Mouse (Mus musculus): ENCODE data around the gene Ppp1cc.
"Not testable (repeated sequence)": the region's sequence is repeated elsewhere in the genome, so short reads cannot be mapped to it uniquely, and the experiment has no call there.

Ppp1cc gene

GRCm38 (mm10) chr5:122212125-122212524 is 54.0 kb downstream of the Ppp1cc start:
- DNase-seq (ENCODE audit: low read depth, low spot score), result no peak

DNA sequence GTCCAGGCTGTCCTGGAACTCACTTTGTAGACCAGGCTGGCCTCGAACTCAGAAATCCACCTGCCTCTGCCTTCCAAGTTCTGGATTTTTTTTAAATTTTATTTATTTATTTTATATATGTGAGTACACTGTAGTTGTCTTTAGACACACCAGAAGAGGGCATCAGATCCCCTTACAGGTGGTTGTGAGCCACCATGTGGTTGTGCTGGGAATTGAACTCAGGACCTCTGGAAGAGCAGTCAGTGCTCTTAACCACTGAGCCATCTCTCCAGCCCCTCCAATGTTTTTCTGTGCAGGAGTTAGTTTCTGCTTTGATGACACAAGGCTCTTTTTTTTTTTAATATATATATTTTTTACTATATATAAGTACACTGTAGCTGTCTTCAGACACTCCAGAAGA is 54.7 kb downstream of the Ppp1cc start:
- DNase-seq (ENCODE audit: low read depth, low spot score), result not testable (repeated sequence)

DNA sequence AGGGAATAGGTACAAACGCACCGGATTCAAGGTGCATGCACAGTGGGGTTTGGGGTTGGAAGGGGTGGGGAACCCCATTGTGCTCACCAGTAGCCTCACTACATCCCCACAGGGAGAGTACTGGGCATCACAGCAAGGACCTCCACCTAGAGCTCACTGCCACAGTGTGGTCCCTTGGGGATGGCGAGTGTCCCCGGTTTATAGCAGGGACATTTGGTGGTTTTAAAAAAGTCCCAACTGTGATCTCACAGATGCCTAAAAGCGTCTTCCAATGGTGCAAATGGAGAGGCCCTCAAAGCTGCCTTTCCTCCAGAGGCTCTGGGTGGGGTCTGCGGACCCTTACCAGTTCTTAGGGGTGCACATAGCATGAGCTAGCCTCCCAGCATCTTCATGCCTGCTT is 55.8 kb downstream of the Ppp1cc start:
- DNase-seq (ENCODE audit: low read depth, low spot score), result no peak

GRCm38 (mm10) chr5:122217636-122218035 is 59.6 kb downstream of the Ppp1cc start:
- no peak for DNase-seq (ENCODE audit: low read depth, low spot score)

DNA sequence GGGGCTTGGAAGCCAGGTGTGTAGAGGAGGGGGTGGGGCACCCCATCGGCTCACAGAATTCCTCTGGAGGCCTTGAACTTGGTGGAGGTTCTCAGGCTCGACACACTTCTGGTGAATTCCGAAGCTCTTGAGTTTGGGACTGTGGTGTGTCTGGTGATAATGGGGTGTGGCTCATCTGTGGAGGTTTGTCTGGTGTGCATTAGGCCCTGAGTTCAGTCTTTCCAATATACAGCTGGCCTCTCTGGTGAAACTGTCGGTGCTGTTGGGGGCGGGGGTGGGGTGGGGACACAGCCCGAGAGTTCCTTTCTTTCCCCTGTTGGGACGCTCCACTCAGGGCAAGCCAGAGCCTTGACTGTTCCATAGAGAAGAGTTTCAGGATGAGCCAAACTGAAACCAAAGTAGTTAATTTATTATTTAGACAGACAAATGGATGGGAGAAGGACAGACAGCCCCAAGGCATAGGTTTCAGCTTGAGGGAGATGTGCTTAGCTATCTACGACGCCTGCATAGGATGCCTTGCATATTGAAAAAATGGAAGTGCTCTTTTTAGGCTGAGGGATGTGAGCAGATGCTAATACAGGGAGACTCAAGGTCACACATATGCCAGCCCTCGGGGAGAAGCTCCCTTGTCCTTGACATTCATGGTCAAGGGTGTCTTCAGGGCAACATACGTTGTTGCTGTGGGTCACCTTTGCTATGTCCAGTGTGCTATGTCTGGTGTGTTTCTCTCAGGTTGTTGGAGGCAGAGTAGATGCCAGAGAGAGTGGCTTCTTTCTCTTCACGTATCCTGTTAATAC is 60.2 kb downstream of the Ppp1cc start:
- no peak for DNase-seq (ENCODE audit: low read depth, low spot score)

- DNase-seq (ENCODE audit: low read depth, low spot score), result no peak
These were observed 60.9 kb downstream of the Ppp1cc start for GRCm38 (mm10) chr5:122218928-122219327.

- no peak for DNase-seq (ENCODE audit: low read depth, low spot score)
These were observed 61.9 kb downstream of the Ppp1cc start for GRCm38 (mm10) chr5:122219655-122220629.

DNA sequence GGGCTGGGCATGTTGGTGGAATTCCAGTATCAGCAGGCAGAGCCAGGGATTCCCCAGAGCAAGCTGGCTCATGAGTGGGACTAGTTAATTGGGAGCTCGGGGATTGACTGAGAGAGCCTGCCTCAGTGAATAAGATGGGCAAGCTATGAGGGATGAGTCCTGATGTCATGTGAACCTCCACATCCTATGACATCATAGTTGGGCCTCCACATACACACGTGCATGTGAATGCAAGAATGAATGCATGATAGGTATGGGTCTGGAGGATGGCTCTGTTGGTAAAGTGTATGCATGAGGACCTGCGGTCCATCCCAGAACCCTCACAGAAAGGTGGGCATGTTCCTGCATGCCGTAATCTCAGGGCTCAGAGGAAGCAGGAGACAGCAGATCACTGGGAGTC is 63.0 kb downstream of the Ppp1cc start:
- no peak for DNase-seq (ENCODE audit: low read depth, low spot score)

DNA sequence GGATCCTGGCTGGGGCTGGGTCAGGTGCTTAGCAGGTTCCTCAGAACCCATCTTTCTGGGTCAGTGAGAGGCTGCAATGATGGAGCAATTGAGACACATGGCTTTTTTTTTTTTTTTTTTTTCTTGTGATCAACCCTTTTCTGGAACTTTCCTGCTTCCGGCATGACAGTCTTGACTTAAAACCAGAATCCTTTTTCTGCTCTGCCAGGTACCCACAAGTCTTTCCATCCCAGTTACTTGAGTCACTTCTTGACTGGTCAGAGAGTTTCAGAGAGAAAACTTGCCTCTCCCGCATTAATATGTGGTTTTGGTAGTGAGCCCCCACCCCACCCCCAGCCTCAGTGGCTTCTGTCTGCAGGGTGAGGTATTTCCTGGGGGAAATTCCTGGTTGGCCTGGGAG is 66.2 kb downstream of the Ppp1cc start:
- no peak for DNase-seq (ENCODE audit: low read depth, low spot score)

Data from forelimb bud, embryonic 11.5 days (tissue).